Mouse (Mus musculus): ENCODE data around the gene Mapk1ip1l. TPM values are rescaled to one million over a fixed set of nuclear protein-coding genes. Genes with fewer than 3 reads are reported as not detected.

Gene Mapk1ip1l
- total and polyA plus RNA-seq, 3 experiments, result 58.6 to 189 (median 139) TPM

DNA sequence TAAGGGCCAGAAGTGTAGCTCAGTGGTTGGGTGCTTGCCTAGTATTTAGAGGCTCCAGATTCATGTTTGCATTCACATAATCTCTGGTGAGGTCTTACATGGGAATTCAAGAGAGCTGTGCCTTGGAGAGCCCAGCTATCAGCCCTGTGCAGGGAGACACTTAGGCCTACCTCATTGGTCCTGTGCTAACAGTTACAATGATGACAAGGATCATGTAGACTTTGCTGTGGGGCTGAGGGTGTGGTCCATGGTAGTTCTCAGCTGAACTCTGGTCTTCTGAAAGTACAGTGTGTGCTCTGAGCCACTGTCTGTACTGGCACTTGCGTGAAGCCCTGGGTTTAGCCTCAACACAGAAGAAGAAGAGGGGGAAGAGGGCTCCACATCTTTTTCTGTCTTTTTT, 48.6 kb downstream of the Mapk1ip1l start:
- TF ChIP-seq GATA2 (IDR thresholded peaks at IDR 0.05; ENCODE audit: borderline replicate concordance, low read depth, low read length), result no peak

GRCm38 (mm10) chr14:47350974-47351373, 52.9 kb downstream of the Mapk1ip1l start:
- DNase-seq (ENCODE audit: low spot score) (no peak), ATAC-seq (ENCODE audit: extremely low read depth, insufficient number of reproducible peaks, low FRiP score, poor library complexity, severe bottlenecking) (no peak)
- no peak for TF ChIP-seq GATA2 (IDR thresholded peaks at IDR 0.05; ENCODE audit: borderline replicate concordance, low read depth, low read length)
- no peak for TF ChIP-seq CTCF (IDR thresholded peaks at IDR 0.05; ENCODE audit: low read depth, low read length)
- no peak for TF ChIP-seq POLR2AphosphoS5 (IDR thresholded peaks at IDR 0.05; ENCODE audit: insufficient replicate concordance, low read depth, low read length)
- TF ChIP-seq TAL1 (conservative IDR thresholded peaks at IDR 0.05; ENCODE audit: low read depth, low read length), result no peak
- no peak for TF ChIP-seq GATA1 (IDR thresholded peaks at IDR 0.05; ENCODE audit: borderline replicate concordance, low read length)
- no peaks in the 10 kb centered on the region for H3K9me3 ChIP-seq (replicated peaks)
- H3K27me3 ChIP-seq (ENCODE audit: insufficient read depth, low read length), result peaks cover 2% of the 10 kb centered on the region; the same call in 1 of the 2 replicates
- no peaks in the 10 kb centered on the region for H3K36me3 ChIP-seq (replicated peaks)
- no peak overlapping the region for H3K4me3 ChIP-seq (ENCODE audit: low read depth, low read length)
- peaks cover 23% of the 10 kb centered on the region for H3K4me1 ChIP-seq (ENCODE audit: insufficient read depth, low read depth, low read length)

More for the DNA sequence above, 48.6 kb downstream of the Mapk1ip1l start:
- Histone ChIP-seq H3K36me3 (replicated peaks) (no peaks in the 10 kb centered on the region), H3K9me3 (replicated peaks) (no peaks in the 10 kb centered on the region), H3K4me3 (ENCODE audit: low read depth, low read length) (no peak overlapping the region), H3K4me1 (ENCODE audit: insufficient read depth, low read depth, low read length) (peaks cover 7% of the 10 kb centered on the region), H3K27me3 (ENCODE audit: insufficient read depth, low read length) (peaks cover 7% of the 10 kb centered on the region; the same call in 1 of the 2 replicates)
- no peak for ATAC-seq (ENCODE audit: extremely low read depth, insufficient number of reproducible peaks, low FRiP score, poor library complexity, severe bottlenecking)
- DNase-seq (ENCODE audit: low spot score), result no peak

DNA sequence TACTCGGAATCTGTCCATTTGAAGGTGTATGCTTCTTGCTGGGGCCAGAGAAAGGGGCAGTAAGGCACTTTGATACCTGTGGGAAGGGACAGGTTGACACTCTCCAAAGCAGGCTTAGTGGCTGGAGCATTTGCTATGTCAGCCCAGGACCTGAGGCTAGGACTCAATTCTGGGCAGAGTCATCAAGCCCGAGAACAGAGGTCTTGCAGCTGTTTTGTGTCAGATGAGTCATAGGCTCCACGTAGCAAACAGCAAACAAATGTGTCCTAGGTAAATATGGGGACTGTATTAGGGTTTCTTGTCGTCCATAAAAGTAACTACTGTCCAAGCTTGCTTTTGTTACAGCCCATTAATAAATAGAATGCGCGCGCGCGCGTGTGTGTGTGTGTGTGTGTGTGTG, 54.2 kb downstream of the Mapk1ip1l start:
- ATAC-seq (ENCODE audit: extremely low read depth, insufficient number of reproducible peaks, low FRiP score, poor library complexity, severe bottlenecking), result no peak
- Histone ChIP-seq H3K4me1 (ENCODE audit: insufficient read depth, low read depth, low read length) (peaks cover 26% of the 10 kb centered on the region), H3K27me3 (ENCODE audit: insufficient read depth, low read length) (peaks cover 1% of the 10 kb centered on the region; the same call in 1 of the 2 replicates), H3K4me3 (ENCODE audit: low read depth, low read length) (no peak overlapping the region), H3K9me3 (replicated peaks) (no peaks in the 10 kb centered on the region), H3K36me3 (replicated peaks) (no peaks in the 10 kb centered on the region)
- no peak for DNase-seq (ENCODE audit: low spot score)
- TF ChIP-seq GATA2 (IDR thresholded peaks at IDR 0.05; ENCODE audit: borderline replicate concordance, low read depth, low read length), result no peak
- TF ChIP-seq CTCF (IDR thresholded peaks at IDR 0.05; ENCODE audit: low read depth, low read length), result no peak
- TF ChIP-seq GATA1 (IDR thresholded peaks at IDR 0.05; ENCODE audit: borderline replicate concordance, low read length), result no peak
- TF ChIP-seq TAL1 (conservative IDR thresholded peaks at IDR 0.05; ENCODE audit: low read depth, low read length), result no peak

- TF ChIP-seq CTCF (IDR thresholded peaks at IDR 0.05; ENCODE audit: low read depth, low read length), result no peak
- no peak for TF ChIP-seq GATA2 (IDR thresholded peaks at IDR 0.05; ENCODE audit: borderline replicate concordance, low read depth, low read length)
- no peak for TF ChIP-seq GATA1 (IDR thresholded peaks at IDR 0.05; ENCODE audit: borderline replicate concordance, low read length)
- no peak for TF ChIP-seq POLR2AphosphoS5 (IDR thresholded peaks at IDR 0.05; ENCODE audit: insufficient replicate concordance, low read depth, low read length)
- TF ChIP-seq TAL1 (conservative IDR thresholded peaks at IDR 0.05; ENCODE audit: low read depth, low read length), result no peak
Observed at GRCm38 (mm10) chr14:47353240-47353639, 55.2 kb downstream of the Mapk1ip1l start.

GRCm38 (mm10) chr14:47354111-47354577, 56.1 kb downstream of the Mapk1ip1l start:
- Histone ChIP-seq H3K9me3 (replicated peaks) (no peaks in the 10 kb centered on the region), H3K4me3 (ENCODE audit: low read depth, low read length) (peak overlapping the region; percentile 50; the same call in 1 of the 2 replicates), H3K4me1 (ENCODE audit: insufficient read depth, low read depth, low read length) (peaks cover 25% of the 10 kb centered on the region), H3K27me3 (ENCODE audit: insufficient read depth, low read length) (no peaks in the 10 kb centered on the region; the same call in 1 of the 2 replicates), H3K36me3 (replicated peaks) (no peaks in the 10 kb centered on the region)
- DNase-seq (ENCODE audit: low spot score) (no peak), ATAC-seq (ENCODE audit: extremely low read depth, insufficient number of reproducible peaks, low FRiP score, poor library complexity, severe bottlenecking) (peak; percentile 54; the same call in 1 of the 2 replicates)
- TF ChIP-seq CTCF (IDR thresholded peaks at IDR 0.05; ENCODE audit: low read depth, low read length) (0 out of 2 replicates have a peak, but pooled peaks have one; percentile 13), GATA1 (IDR thresholded peaks at IDR 0.05; ENCODE audit: borderline replicate concordance, low read length) (no peak), TAL1 (conservative IDR thresholded peaks at IDR 0.05; ENCODE audit: low read depth, low read length) (no peak)

More at GRCm38 (mm10) chr14:47353240-47353639, 55.2 kb downstream of the Mapk1ip1l start:
- H3K4me3 ChIP-seq (ENCODE audit: low read depth, low read length), result no peak overlapping the region
- H3K27me3 ChIP-seq (ENCODE audit: insufficient read depth, low read length), result no peaks in the 10 kb centered on the region; the same call in 1 of the 2 replicates
- H3K36me3 ChIP-seq (replicated peaks), result no peaks in the 10 kb centered on the region
- peaks cover 26% of the 10 kb centered on the region for H3K4me1 ChIP-seq (ENCODE audit: insufficient read depth, low read depth, low read length)
- no peaks in the 10 kb centered on the region for H3K9me3 ChIP-seq (replicated peaks)
- no peak for ATAC-seq (ENCODE audit: extremely low read depth, insufficient number of reproducible peaks, low FRiP score, poor library complexity, severe bottlenecking)
- no peak for DNase-seq (ENCODE audit: low spot score)

DNA sequence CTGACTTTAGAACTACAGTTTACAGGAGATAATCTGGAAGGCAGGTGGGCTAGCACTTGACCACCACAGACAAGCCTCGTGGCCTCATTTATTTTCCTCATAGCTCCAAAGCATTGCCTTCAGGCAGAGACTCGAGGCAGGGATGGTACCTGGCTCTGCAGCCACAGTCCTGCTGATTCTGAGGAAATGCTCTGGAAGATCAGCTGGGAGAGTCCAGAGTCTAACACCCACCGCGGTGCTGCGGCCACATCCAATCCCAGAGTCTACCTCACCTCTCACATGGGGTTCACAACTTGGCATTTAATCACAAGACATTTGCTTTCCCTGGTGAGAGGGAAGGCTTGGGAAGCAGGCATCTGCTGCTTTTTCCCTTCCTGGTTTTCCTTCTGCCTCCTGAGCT, 56.9 kb downstream of the Mapk1ip1l start:
- Histone ChIP-seq H3K9me3 (replicated peaks) (no peaks in the 10 kb centered on the region), H3K27me3 (ENCODE audit: insufficient read depth, low read length) (no peaks in the 10 kb centered on the region; the same call in 1 of the 2 replicates), H3K36me3 (replicated peaks) (no peaks in the 10 kb centered on the region), H3K4me3 (ENCODE audit: low read depth, low read length) (no peak overlapping the region), H3K4me1 (ENCODE audit: insufficient read depth, low read depth, low read length) (peaks cover 31% of the 10 kb centered on the region)
- ATAC-seq (ENCODE audit: extremely low read depth, insufficient number of reproducible peaks, low FRiP score, poor library complexity, severe bottlenecking) (no peak), DNase-seq (ENCODE audit: low spot score) (no peak)
- TF ChIP-seq TAL1 (conservative IDR thresholded peaks at IDR 0.05; ENCODE audit: low read depth, low read length), result no peak
- TF ChIP-seq GATA1 (IDR thresholded peaks at IDR 0.05; ENCODE audit: borderline replicate concordance, low read length), result no peak
- no peak for TF ChIP-seq CTCF (IDR thresholded peaks at IDR 0.05; ENCODE audit: low read depth, low read length)
- TF ChIP-seq GATA2 (IDR thresholded peaks at IDR 0.05; ENCODE audit: borderline replicate concordance, low read depth, low read length), result no peak
- no peak for TF ChIP-seq POLR2AphosphoS5 (IDR thresholded peaks at IDR 0.05; ENCODE audit: insufficient replicate concordance, low read depth, low read length)
